Mouse (Mus musculus) stomach, postnatal 0 days (tissue): ENCODE results near the gene Gm6034.
"Not testable (repeated sequence)": the region's sequence is repeated elsewhere in the genome, so short reads cannot be mapped to it uniquely, and the experiment has no call there.

Experiments
- CTCF ChIP-seq: IDR thresholded peaks from 2 replicates; pipeline ENCODE4 v1.5.1; 2016; ENCODE audit warnings: antibody characterized with exemption, low read depth, mild to moderate bottlenecking, moderate library complexity
- EP300 ChIP-seq: optimal IDR thresholded peaks from 2 replicates; pipeline ENCODE3; 2016; ENCODE audit warnings: antibody characterized with exemption

- TF ChIP-seq CTCF, EP300: not testable (repeated sequence)
These were observed 49.8 kb downstream of the Gm6034 start for GRCm38 (mm10) chr17:36092520-36092919.
